ENCODE assay signal across 16 mouse cellular contexts in the genomic region with DNA sequence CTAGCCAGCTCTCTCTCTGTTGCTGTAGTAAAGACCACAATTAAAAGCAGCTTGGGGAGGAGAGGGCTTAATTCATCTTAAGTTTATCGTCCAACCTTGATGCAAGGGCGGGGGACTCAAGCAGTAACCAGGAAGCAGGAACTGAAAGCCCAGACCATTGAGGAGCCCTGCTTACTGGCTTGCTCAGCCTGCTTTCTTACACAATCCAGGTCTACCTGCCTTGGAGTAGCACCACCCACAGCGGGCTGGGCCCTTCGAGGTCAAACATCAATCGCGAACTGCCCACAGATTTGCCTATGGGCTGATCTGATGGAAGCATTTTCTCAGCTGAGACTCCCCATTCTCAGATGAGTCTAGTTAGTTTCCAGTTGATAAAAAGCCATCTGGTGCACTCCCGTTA.
"Had no signal": no experiment of that assay in that cellular context is flagged by ENCODE, and none has a peak within 500 bp of the region (broad histone marks: within the 10 kb centered on the region; RNA-seq: fewer than 3 reads in every experiment).

No protein-coding gene starts in this region.

- H3K4me2 ChIP-seq: liver, embryonic 13.5 days; lung, embryonic 14.5 days; neural tube, embryonic 13.5 days; stomach, embryonic 15.5 days had no signal

- H3K4me3 ChIP-seq: layer of hippocampus, adult 2 months; liver, embryonic 13.5 days; midbrain, embryonic 12.5 days; myocyte; neural tube, embryonic 13.5 days; stomach, embryonic 15.5 days had no signal

- H3K27me3 ChIP-seq: liver, embryonic 13.5 days; stomach, embryonic 15.5 days had no signal

- ATAC-seq: inflammation-experienced regulatory T-cells, adult 6 months; lung, postnatal 0 days had no signal

- H3K27ac ChIP-seq: layer of hippocampus, adult 2 months; liver, embryonic 13.5 days; macrophage; midbrain, embryonic 12.5 days; neural tube, embryonic 13.5 days; stomach, embryonic 15.5 days had no signal

- H3K9me3 ChIP-seq: liver, embryonic 13.5 days; midbrain, embryonic 12.5 days; neural tube, embryonic 13.5 days; stomach, embryonic 15.5 days had no signal

- H3K9ac ChIP-seq: liver, embryonic 13.5 days; lung, embryonic 14.5 days; midbrain, embryonic 12.5 days; neural tube, embryonic 13.5 days; stomach, embryonic 15.5 days had no signal

- H3K4me1 ChIP-seq: liver, embryonic 13.5 days; stomach, embryonic 15.5 days had no signal

- H3K36me3 ChIP-seq: liver, embryonic 13.5 days; midbrain, embryonic 12.5 days; neural tube, embryonic 13.5 days; stomach, embryonic 15.5 days had no signal

- DNase-seq: kidney, adult 18-20 months; kidney, adult 9 months; kidney, postnatal 14 days; layer of hippocampus, adult 9-11 months; liver, embryonic 13.5 days; lung, embryonic 14.5 days; thymus, adult 18-20 months; thymus, postnatal 36 days had no signal
